Mouse (Mus musculus) kidney, adult 8-10 months (tissue): ENCODE measurements around the gene Clic4.
"Not testable (repeated sequence)": the region's sequence is repeated elsewhere in the genome, so short reads cannot be mapped to it uniquely, and the experiment has no call there.

Experiments
- DNase-seq, 2 experiments: peaks; one replicate each; pipeline ENCODE4 v3.0.0; 2022

Gene Clic4

GRCm38 (mm10) chr4:135230661-135231060, 42.0 kb downstream of the Clic4 start:
- no peak for DNase-seq

DNA sequence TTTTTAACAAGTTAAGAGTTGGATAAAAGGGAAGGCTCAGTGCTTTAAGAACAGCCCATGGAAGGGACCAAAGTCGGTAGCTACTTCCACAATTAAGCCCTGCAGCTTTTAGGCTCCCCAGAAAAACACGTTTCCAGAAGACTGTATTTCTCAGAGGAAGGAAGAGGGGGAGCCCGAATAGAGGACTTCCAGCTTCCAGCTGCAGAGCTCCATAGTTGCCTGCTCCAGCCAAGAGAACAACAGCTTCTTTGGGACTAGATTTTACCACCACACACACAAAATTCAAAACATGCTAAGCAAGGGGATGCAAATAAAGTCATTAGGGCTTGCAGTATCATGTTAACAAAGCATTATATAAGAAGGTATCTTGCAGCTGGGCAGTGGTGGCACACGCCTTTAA, 42.7 kb downstream of the Clic4 start:
- DNase-seq: no peak

GRCm38 (mm10) chr4:135228136-135228535, 44.5 kb downstream of the Clic4 start:
- no peak for DNase-seq

DNA sequence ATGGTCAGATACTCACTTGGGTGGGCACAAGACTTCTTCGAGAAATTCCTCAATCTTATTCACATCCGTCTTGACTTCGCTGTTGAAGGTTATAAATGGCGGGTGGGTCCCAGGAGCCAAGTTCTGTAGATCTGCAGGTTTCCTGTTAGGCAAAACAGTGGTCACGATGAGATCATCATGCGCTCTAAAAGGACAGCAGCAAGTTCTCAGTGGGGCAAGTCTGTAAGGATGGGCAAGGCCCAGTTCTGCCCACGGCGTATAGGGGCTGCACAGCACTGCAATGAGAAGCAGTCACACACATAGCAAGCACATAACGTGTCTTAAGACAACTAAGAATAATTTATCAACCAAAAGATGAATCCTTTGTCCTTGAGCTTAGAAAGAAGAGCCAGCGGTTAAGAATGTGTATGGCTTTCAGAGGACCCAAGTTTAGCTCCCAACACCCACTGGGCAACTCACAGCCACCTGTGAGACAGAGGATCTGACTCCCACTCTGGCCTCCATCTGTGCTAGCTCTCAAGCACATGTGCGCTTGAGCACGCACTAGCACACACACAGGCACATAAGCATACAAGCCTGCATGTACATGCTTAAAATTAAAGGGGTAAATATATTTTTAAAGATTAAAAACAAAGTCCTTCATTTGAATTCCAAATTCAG, 46.5 kb downstream of the Clic4 start:
- no peak for DNase-seq

DNA sequence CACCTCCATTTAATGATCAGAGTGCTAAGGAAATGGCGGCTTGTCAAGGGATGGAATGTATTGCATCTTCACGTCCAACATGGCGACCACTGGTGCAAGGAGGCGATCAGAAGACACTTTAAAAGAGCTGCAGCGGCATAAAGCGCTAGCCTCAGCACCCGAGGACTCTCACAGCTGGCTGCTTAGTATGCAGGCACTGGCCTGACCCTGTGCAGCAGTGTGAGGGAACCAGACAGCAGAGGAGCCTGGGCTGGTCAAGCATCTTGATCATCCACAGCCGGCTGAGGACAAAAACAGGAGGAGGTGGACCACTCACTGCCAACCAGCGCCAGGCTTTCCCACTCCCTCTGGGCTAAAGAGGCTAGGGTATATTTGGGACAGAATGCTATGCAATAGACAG, 48.8 kb downstream of the Clic4 start:
- DNase-seq: no peak

- DNase-seq: no peak
Observed at GRCm38 (mm10) chr4:135221632-135222407, 50.8 kb downstream of the Clic4 start.

DNA sequence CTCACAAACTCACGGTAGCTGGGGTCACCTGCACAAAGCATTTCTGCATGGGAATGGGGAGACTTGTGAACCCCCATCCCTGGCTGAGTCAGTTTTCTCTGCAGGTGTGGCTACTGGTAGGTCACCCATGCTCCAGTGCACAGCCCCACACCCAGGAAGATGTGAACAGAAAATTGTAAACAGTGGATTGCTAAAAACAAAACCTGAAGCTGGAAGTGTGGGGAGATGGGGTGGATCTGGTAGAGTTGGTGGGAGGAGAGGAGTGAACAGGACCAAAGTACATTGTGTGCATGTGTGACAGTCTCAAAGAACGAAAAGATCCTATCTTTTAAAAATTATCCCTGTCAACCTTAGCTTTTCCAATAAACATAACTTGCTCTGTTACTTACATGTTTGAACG, 52.0 kb downstream of the Clic4 start:
- DNase-seq: no peak

DNA sequence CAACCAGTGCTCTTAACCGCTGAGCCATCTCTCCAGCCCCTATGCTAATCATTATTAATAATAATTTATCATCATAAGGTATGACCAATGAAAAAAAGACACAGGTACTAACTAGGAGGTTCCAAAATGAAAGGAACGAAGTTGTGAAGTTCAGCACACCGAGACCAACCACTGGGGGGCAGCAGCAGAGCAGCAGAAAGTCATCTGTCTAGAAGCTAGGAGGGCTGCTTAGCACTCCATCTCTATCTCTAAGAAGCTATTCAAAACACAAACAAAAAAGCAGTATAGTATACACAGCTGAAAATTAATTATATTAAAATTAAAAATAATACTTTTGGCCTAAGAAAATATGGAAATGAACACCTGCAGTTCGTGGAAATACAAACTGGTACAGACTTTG, 53.0 kb downstream of the Clic4 start:
- peak; percentile 73 to 86 for DNase-seq

DNA sequence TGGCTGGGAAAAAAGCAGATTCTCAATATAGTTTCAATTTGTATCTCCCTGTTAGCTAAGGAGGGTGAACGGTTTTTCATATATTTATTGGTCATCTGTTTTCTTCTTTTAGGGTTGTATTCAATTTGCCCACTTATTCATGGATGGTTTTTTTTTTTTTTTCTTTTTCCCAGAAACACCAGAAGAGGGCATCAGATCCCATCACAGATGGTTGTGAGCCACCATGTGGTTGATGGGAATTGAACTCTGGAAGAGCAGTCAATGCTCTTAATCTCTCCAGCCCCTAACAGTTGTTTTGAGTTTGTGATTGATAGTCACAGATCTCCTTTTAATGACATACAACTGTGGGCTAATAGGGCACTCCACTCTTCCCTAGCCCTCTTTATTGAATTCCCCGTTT, 62.8 kb downstream of the Clic4 start:
- no peak for DNase-seq

DNA sequence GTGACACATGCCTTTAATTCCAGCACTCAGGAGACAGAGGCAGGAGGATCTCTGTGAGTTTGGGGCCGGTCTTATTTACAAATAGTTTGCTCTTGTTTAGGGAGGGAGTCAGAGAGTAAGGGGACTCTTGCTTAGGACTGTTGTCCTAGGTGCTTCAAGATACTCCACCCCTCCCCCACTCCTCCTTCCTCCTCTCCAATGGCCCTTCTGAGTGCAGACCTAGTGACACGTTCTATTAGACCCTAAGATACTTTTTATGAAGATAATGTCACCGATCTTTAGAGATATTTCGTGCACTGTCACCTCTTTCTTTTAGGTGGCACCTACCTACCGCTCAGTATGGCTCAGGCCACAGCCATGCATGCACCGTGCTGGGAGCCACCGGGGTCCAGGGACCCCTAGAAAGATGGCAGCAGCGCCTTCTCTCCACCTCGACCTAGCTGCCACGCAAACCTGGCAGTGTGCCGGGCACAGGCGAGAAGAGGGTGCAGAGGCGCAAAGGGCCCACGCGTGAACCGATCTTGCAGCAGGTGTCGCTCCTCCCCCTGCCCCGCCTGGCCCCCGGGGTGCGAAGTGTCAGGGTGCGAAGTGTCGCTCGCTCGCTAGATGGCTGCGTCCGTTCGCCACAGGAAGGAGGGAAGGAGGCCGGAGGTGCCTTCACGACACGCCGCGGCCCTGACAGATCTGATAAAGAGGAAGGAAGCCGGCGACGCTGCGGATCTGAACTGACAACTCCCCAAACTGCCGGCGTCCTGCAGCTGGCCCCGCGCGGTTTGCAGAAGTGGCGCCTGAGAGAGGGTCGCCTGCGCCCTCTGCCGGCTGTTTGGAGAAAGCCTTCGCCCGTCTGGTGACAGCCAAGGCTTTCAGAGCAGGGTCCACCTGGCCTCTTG, 66.7 kb downstream of the Clic4 start:
- peak; percentile 81 to 88 for DNase-seq

DNA sequence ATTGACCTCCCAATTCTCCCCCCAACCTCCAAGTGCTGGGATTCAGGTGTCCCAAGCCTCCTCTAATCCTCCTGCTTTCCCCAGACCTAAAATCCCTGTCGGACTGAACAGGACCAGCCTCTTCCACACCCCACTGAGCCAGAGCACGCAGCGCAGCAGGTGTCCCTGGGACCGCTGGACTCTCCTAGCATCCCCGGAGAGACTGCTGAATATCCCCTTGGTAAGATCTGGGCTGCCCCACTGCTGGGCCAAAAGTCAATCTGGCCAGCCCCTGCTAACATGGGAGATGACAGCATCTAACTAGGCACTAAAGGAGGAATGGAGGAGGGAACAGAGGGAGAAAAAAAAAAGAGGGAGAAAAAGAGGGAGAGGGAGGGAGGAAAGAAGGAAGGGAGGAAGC, 67.4 kb downstream of the Clic4 start:
- no peak for DNase-seq

DNA sequence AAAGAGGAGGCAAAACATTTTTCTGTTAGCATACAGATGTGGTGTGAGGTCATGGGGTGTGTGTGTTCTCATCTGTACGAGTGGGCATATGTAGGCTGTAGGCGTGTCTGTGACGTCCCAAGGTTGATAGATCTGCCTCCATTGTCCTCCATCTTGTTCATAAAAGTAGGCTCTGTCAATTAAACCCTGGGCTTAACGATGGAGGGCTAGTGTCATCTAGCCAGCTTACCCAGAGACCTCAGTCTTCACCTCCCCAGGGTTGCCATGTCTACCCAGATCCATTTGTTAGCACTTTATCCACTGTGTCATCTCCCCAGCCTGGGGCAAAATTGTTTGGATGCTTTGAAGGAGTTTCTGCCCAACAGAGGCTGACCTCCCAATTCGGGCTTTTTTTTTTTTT, 67.9 kb downstream of the Clic4 start:
- no peak for DNase-seq

GRCm38 (mm10) chr4:135203806-135204560, 68.6 kb downstream of the Clic4 start:
- no peak for DNase-seq

- DNase-seq: no peak
Observed at GRCm38 (mm10) chr4:135203279-135203678, 69.3 kb downstream of the Clic4 start.

DNA sequence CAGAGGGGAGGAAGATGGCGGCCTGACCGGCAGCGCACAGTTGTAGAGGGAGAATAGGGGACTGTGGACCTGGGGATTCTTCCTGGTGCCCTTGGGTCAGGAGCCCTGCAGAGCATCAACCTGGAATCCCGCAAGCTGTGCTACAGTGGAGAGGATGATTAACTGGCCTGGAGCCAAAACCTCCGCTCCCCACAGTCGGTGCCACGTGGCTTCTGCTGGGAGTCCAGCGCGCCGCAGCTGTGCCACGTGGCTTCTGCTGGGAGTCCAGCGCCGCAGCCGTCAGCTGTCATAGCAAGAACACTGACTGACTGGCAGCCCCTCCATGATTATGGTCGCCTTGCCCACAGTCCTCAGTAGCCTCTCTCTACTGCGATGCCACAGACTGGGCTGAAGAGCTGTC, 70.8 kb downstream of the Clic4 start:
- DNase-seq: no peak

DNA sequence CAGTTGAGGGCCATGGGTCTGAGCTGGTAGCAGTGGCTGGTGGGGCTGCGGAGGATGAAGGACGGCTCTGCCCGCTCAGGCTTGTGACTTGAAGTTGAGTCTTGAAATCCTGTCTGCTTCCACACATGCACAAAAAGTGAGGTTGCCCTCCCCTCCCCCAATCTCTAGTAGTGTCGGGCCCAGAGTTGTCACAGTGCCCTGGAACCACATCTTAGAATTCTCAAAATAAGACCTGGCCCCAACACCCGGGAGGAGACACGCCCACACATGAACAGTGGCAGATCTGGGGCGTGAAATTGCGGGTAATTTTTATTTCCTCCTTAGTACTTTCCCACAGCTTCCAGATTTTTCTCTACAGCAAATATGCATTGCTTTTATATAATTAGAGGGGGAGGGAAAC, 74.8 kb downstream of the Clic4 start:
- DNase-seq: no peak

GRCm38 (mm10) chr4:135192841-135193240, 79.8 kb downstream of the Clic4 start:
- DNase-seq: no peak

- no peak for DNase-seq
Observed at GRCm38 (mm10) chr4:135191604-135192003, 81.0 kb downstream of the Clic4 start.

DNA sequence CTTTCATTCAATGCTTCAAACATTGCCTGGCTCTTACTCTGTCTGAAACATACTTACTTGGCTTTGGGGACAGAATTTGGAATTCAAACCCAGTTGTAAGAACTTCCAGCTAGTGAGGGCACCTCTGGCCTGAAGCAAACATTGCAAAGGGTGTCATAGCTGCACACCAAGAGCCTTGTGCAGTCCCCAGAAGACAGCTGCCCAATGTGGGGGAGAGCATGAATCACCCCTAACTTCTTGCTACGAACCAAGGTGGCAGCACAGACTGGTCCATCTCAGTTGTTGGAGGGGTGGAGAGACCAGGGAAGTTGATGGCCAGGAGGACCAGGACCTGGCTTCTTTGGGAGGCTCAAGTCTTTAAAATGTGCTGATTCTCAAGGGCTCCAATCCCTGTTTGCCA, 81.4 kb downstream of the Clic4 start:
- no peak for DNase-seq

DNA sequence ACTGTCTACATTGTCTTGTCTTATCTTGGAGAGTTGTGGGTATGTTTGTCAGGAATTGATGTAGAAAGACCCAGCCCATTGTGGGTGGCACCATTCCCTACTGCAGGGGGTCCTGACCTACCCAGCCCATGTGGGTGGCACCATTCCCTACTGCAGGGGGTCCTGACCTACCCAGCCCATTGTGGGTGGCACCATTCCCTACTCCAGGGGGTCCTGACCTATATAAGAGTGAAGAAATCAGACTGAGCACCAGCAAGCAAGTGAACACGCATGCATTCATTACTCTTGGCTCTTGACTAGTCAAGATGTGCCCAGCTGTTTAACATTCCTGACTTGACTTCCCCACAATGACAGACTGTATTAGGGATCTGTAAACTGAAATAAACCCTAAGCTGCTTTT, 82.2 kb downstream of the Clic4 start:
- no peak for DNase-seq

DNA sequence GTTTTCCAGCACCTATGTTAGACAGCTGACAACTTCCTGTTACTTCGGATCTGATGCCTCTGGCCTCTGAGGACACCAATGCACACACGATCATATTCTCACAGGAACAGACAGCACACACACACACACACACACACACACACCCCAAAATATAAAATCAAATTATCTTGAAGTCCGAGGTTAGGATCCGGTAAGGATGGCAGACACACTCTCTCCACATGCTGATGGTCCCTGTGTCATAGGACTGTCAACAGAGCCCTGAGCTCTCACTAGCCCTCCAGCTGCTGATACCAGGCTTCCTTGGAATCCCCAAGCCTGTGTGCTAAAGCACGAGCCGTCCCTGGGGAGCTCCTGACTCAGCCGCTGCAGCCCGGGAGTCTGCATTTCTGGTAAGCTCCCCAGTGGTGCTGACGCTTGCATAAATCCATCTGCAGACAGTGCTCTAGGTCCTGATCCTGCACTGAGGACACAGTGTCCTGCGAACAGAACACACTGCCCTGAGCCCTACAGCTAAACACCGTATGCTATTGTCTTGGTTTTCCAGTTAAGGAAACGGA, 83.1 kb downstream of the Clic4 start:
- DNase-seq: peak in 1 of 2 experiments; percentile 14

- not testable (repeated sequence) for DNase-seq
Observed at GRCm38 (mm10) chr4:135184277-135184676, 88.3 kb downstream of the Clic4 start.

DNA sequence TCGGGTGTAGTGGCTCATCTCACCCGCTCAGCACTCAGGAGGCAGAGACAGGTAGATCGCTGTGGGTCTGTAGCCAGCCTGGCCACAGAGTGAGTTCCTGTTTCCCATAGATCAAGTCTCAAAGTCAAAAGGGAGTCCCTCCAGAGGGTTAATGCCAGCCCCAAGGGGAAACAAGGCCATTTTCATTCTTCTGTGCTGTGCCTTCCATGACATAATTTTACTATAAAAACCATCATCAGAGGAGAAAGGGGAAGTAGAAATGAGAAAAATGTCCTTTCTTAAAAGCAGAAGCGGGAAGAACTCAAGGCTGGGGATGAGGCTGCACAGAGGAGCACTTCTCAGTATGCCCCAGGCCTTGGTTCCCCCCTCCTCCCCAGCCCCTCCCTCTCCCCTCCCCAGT, 90.8 kb downstream of the Clic4 start:
- no peak for DNase-seq
